In the genomic region with DNA sequence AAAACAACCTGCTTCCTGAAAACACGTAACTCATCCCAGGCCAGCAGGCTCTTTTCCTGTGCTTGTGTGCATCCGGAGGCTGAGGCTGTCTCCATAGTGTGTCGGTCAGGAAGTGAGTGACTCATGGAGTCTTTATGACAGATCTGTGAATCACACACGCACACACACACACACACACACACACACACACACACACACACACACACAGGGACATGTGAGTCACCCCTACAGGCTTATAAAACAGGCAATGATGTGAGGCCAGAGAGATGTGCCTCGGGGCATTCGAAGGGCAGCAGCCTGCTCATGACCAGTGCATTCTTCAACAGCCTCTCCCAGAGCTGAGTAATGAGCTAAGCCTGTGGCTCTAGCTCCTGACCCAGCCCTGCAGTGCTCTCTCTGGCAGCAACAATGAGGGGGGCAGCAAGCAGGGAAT, we compare ENCODE assay signal across 9 mouse cellular contexts.
A peak's percentile ranks its signal among the peaks of the same experiment; 100 is the strongest.
DNase-seq lines count a peak whose midpoint lies in the region; ATAC-seq and TF ChIP-seq lines count a peak whose summit lies in the region.
"Had no signal": no experiment of that assay in that cellular context is flagged by ENCODE, and none has a peak within 500 bp of the region (broad histone marks: within the 10 kb centered on the region; RNA-seq: fewer than 3 reads in every experiment).

No protein-coding gene starts in this region.

- no peak overlapping the region for H3K27ac ChIP-seq in forebrain, postnatal 0 days (ENCODE audit: low read depth, low read length)
- H3K27ac ChIP-seq: liver, embryonic 14.5 days had no signal

- H3K4me3 ChIP-seq in megakaryocyte, embryonic 14.5 days (replicated peaks), result peak overlapping the region; percentile 79
- no peak overlapping the region for H3K4me3 ChIP-seq in forebrain, postnatal 0 days (ENCODE audit: low read depth, low read length)

- no peak overlapping the region for H3K9ac ChIP-seq in forebrain, postnatal 0 days
- H3K9ac ChIP-seq: liver, embryonic 14.5 days had no signal

- peaks cover 10% of the 10 kb centered on the region for H3K36me3 ChIP-seq in megakaryocyte, embryonic 14.5 days (replicated peaks; ENCODE audit: low read length)
- H3K36me3 ChIP-seq in forebrain, postnatal 0 days (ENCODE audit: insufficient read depth), result no peaks in the 10 kb centered on the region; the same call in 1 of the 2 replicates

- no peaks in the 10 kb centered on the region for H3K27me3 ChIP-seq in megakaryocyte, embryonic 14.5 days (replicated peaks)
- H3K27me3 ChIP-seq in forebrain, postnatal 0 days (ENCODE audit: insufficient read depth, low read length), result no peaks in the 10 kb centered on the region

- ATAC-seq in cerebellum, adult (ENCODE audit: insufficient number of reproducible peaks, low FRiP score, low TSS enrichment), result no peak
- ATAC-seq in forebrain, postnatal 0 days, result no peak

- H3K4me1 ChIP-seq in megakaryocyte, embryonic 14.5 days, result peaks cover 72% of the 10 kb centered on the region
- no peaks in the 10 kb centered on the region for H3K4me1 ChIP-seq in forebrain, postnatal 0 days (ENCODE audit: insufficient read depth)

- no peak overlapping the region for H3K4me2 ChIP-seq in forebrain, postnatal 0 days (ENCODE audit: low read depth)

- DNase-seq in urinary bladder, adult 2 months (ENCODE audit: low spot score), result peak; percentile 31
- no peak for DNase-seq in urinary bladder, postnatal 10 days (ENCODE audit: low spot score)
- peak; percentile 74 for DNase-seq in fibroblast of lung, adult 2 months (ENCODE audit: low read depth)
- peak; percentile 62 for DNase-seq in kidney, adult 11 months
- DNase-seq in forebrain, postnatal 0 days, result no peak
- no peak for DNase-seq in spleen, adult 18-20 months

- H3K9me3 ChIP-seq in megakaryocyte, embryonic 14.5 days, result peaks cover 14% of the 10 kb centered on the region
- H3K9me3 ChIP-seq in forebrain, postnatal 0 days (ENCODE audit: low read length), result no peaks in the 10 kb centered on the region

- TF ChIP-seq CTCF in forebrain, postnatal 0 days (IDR thresholded peaks at IDR 0.05; ENCODE audit: low read depth), result no peak

- WGBS in forebrain, postnatal 0 days, result 61% methylated on average over 6 of the region's 6 CpGs

Comparison
In these comparisons a context has a peak if more than half of its experiments do, and no peak if none do; other contexts are left out.
1. DNase-seq: peak in urinary bladder, adult 2 months (single experiment), fibroblast of lung, adult 2 months (single experiment) and kidney, adult 11 months (single experiment); none in urinary bladder, postnatal 10 days (single experiment), forebrain, postnatal 0 days (single experiment) and spleen, adult 18-20 months (0 of 2).